In genomic region chr12:3284463-3284862, GRCm38 (mm10) we compare ENCODE assay signal across 21 mouse cellular contexts. TPM values are rescaled to one million over a fixed set of nuclear protein-coding genes. Genes with fewer than 3 reads are reported as not detected.
DNase-seq lines count a peak whose midpoint lies in the region; ATAC-seq and TF ChIP-seq lines count a peak whose summit lies in the region.
"Had no signal": no experiment of that assay in that cellular context is flagged by ENCODE, and none has a peak within 500 bp of the region (broad histone marks: within the 10 kb centered on the region; RNA-seq: fewer than 3 reads in every experiment).

No protein-coding gene starts in this region.

- 73% methylated on average over 2 of the region's 2 CpGs for WGBS in lung, postnatal 0 days
- 59% methylated on average over 2 of the region's 2 CpGs for WGBS in liver, embryonic 15.5 days (ENCODE audit: insufficient replicate concordance)
- WGBS in heart, embryonic 11.5 days (ENCODE audit: insufficient replicate concordance) = 80% methylated on average over 2 of the region's 2 CpGs

- ATAC-seq in lung, postnatal 0 days = peak; percentile 28
- ATAC-seq in liver, embryonic 15.5 days (ENCODE audit: insufficient read depth) = no peak
- ATAC-seq in heart, embryonic 11.5 days (replicated peaks; ENCODE audit: insufficient number of reproducible peaks, low FRiP score, low TSS enrichment) = no peak
- ATAC-seq: CD4-positive, CD25-positive, alpha-beta regulatory T cell, adult 4 months; midbrain, embryonic 15.5 days had no signal

- no peak overlapping the region for H3K27ac ChIP-seq in lung, postnatal 0 days (ENCODE audit: low read length)
- H3K27ac ChIP-seq in liver, embryonic 15.5 days (replicated peaks) = peak overlapping the region; percentile 84
- no peak overlapping the region for H3K27ac ChIP-seq in heart, embryonic 11.5 days (ENCODE audit: low read depth, low read length)
- H3K27ac ChIP-seq: hindbrain, embryonic 10.5 days; kidney, embryonic 15.5 days; limb, embryonic 13.5 days; midbrain, embryonic 15.5 days; stomach, embryonic 15.5 days had no signal

- no peak for DNase-seq in lung, postnatal 0 days (ENCODE audit: low spot score)
- no peak for DNase-seq in lung, postnatal 10 days
- peak; percentile 20 for DNase-seq in induced T-regulatory cell, adult 2 months (ENCODE audit: low read depth)
- no peak for DNase-seq in c-Kit-positive CD71-positive TER-119-positive erythroid progenitor cells, embryonic 14.5 days (ENCODE audit: low spot score)
- DNase-seq in cerebellum, postnatal 36 days = no peak
- DNase-seq: adrenal gland, postnatal 14 days; cerebellum, adult 11 months; cerebellum, postnatal 10 days; gastrocnemius, postnatal 14 days; kidney, postnatal 4 days; layer of hippocampus, adult 9-11 months had no signal

- H3K27me3 ChIP-seq in lung, postnatal 0 days (replicated peaks; ENCODE audit: insufficient read depth, low read length) = no peaks in the 10 kb centered on the region
- H3K27me3 ChIP-seq in liver, embryonic 15.5 days = no peaks in the 10 kb centered on the region
- no peaks in the 10 kb centered on the region for H3K27me3 ChIP-seq in heart, embryonic 11.5 days (ENCODE audit: control insufficient read depth, insufficient read depth, low read length)
- H3K27me3 ChIP-seq: kidney, embryonic 15.5 days; limb, embryonic 13.5 days; midbrain, embryonic 15.5 days; stomach, embryonic 15.5 days had no signal

- no peaks in the 10 kb centered on the region for H3K9me3 ChIP-seq in lung, postnatal 0 days (ENCODE audit: low read length)
- no peaks in the 10 kb centered on the region for H3K9me3 ChIP-seq in liver, embryonic 15.5 days (replicated peaks)
- H3K9me3 ChIP-seq in heart, embryonic 11.5 days (replicated peaks; ENCODE audit: control insufficient read depth, low read length) = no peaks in the 10 kb centered on the region
- H3K9me3 ChIP-seq: G1E; kidney, embryonic 15.5 days; limb, embryonic 13.5 days; midbrain, embryonic 15.5 days; stomach, embryonic 15.5 days had no signal

- no peak overlapping the region for H3K9ac ChIP-seq in lung, postnatal 0 days (replicated peaks; ENCODE audit: low read depth)
- peak overlapping the region; percentile 57 for H3K9ac ChIP-seq in liver, embryonic 15.5 days
- no peak overlapping the region for H3K9ac ChIP-seq in heart, embryonic 11.5 days (ENCODE audit: low read depth, low read length)
- H3K9ac ChIP-seq: kidney, embryonic 15.5 days; limb, embryonic 13.5 days; midbrain, embryonic 15.5 days; stomach, embryonic 15.5 days had no signal

- H3K4me2 ChIP-seq in lung, postnatal 0 days (replicated peaks; ENCODE audit: low read depth, low read length) = no peak overlapping the region
- H3K4me2 ChIP-seq in liver, embryonic 15.5 days = peak overlapping the region; percentile 65
- no peak overlapping the region for H3K4me2 ChIP-seq in heart, embryonic 11.5 days
- H3K4me2 ChIP-seq: kidney, embryonic 15.5 days; limb, embryonic 13.5 days; midbrain, embryonic 15.5 days; stomach, embryonic 15.5 days had no signal

- no peaks in the 10 kb centered on the region for H3K36me3 ChIP-seq in lung, postnatal 0 days (ENCODE audit: insufficient read depth, low read length)
- H3K36me3 ChIP-seq in liver, embryonic 15.5 days (replicated peaks) = 0 out of 2 replicates have a peak, but pooled peaks cover 3% of the 10 kb centered on the region
- no peaks in the 10 kb centered on the region for H3K36me3 ChIP-seq in heart, embryonic 11.5 days (ENCODE audit: control insufficient read depth, insufficient read depth, low read length)
- H3K36me3 ChIP-seq: kidney, embryonic 15.5 days; midbrain, embryonic 15.5 days; stomach, embryonic 15.5 days had no signal

- H3K4me1 ChIP-seq in lung, postnatal 0 days (ENCODE audit: insufficient read depth, low read depth, low read length) = peaks cover 6% of the 10 kb centered on the region; the same call in 1 of the 2 replicates
- peaks cover 80% of the 10 kb centered on the region for H3K4me1 ChIP-seq in liver, embryonic 15.5 days (replicated peaks)
- no peaks in the 10 kb centered on the region for H3K4me1 ChIP-seq in heart, embryonic 11.5 days (ENCODE audit: control insufficient read depth, insufficient read depth, low read length)
- H3K4me1 ChIP-seq: hindbrain, embryonic 10.5 days; kidney, embryonic 15.5 days; limb, embryonic 13.5 days; midbrain, embryonic 15.5 days; stomach, embryonic 15.5 days had no signal

- TF ChIP-seq EP300 in lung, postnatal 0 days (IDR thresholded peaks at IDR 0.05) = peak; percentile 73

- no peak overlapping the region for H3K4me3 ChIP-seq in lung, postnatal 0 days (ENCODE audit: low read depth, low read length)
- no peak overlapping the region for H3K4me3 ChIP-seq in liver, embryonic 15.5 days (replicated peaks)
- no peak overlapping the region for H3K4me3 ChIP-seq in heart, embryonic 11.5 days (ENCODE audit: low read depth, low read length)
- H3K4me3 ChIP-seq: hindbrain, embryonic 10.5 days; kidney, embryonic 15.5 days; limb, embryonic 13.5 days; midbrain, embryonic 15.5 days; myocyte; stomach, embryonic 15.5 days had no signal

- TF ChIP-seq CTCF in lung, postnatal 0 days (IDR thresholded peaks at IDR 0.05) = no peak

RNA-seq across cellular contexts. Expression of gene Rab10, which starts 25.3 kb away (rescaled TPM):
- polyA plus RNA-seq in lung, postnatal 0 days (2015; fragmentation: Nextera tagmentation; extraction: Ambion mirVana) = 58.4 and 65.4 TPM in 2 replicates
- polyA plus RNA-seq in liver, embryonic 15.5 days (2015; fragmentation: Nextera tagmentation; extraction: Ambion mirVana) = 45.3 and 45.7 TPM in 2 replicates
- 68.9 and 70.6 TPM in 2 replicates for polyA plus RNA-seq in heart, embryonic 11.5 days (2014; fragmentation: Nextera tagmentation; extraction: Ambion mirVana)
